Mouse (Mus musculus): ENCODE measurements around the gene Olfr78. TPM values are rescaled to one million over a fixed set of nuclear protein-coding genes. Genes with fewer than 3 reads are reported as not detected.

The Olfr78 gene
- polyA plus RNA-seq, 1 experiment from 2014 or later: 0.13 TPM

DNA sequence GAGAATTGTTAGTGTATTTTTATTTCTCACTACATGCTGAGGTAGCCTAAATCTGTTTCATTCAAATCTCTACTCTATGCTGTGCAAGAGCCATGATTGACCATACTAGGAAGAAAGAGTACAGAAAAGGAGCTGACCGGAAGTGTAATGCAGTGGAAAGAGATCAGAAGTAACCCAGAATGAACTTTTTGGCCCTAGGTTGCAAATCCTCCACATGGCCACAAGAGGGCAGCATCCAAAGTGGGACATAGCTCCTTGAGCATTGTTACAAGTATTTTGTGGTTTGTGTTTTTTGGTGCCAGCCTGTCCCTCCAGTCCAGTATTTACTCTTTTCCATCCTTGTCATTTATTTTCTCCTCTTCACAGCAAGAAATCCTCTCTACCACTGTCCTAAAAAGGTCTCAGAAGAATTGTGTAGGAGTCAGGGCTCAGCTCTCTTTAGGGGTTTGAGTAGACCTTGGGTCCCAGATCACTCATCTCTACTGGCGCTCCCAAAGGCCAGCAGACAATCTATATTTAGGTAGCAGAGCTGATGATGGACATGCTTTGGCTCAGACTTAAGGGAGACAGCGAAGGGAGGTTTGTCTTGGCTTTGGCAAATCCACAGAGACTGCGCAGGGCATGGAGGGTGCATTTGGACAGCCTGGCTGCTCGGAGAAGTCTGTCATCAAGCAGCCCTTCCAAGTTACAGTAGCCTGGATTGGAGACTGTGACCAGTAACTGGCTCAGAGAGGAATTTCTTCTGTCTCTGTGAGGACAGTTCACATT lies 63.7 kb downstream of the Olfr78 start, which contains the start of gene Olfr557:
Gene Olfr557 (plus strand): TSS at position 553 of the 768 bp plus-strand sequence.
- DNase-seq (ENCODE audit: low spot score): peak; percentile 61
- H3K27ac ChIP-seq: no peak within 1 kb of the TSS
- ATAC-seq (ENCODE audit: low FRiP score): no peak
- no peaks in the 10 kb centered on the region for H3K36me3 ChIP-seq (replicated peaks; ENCODE audit: control insufficient read depth, insufficient read depth)
- no peak within 1 kb of the TSS for H3K4me3 ChIP-seq (replicated peaks; ENCODE audit: low read length)
- no peaks in the 10 kb centered on the region for H3K4me1 ChIP-seq (replicated peaks; ENCODE audit: control insufficient read depth, insufficient read depth, low read length)
- 85% methylated on average over 5 of the region's 5 CpGs for WGBS
- no peaks in the 10 kb centered on the region for H3K27me3 ChIP-seq (ENCODE audit: control insufficient read depth, insufficient read depth, low read length)
- no peak within 1 kb of the TSS for H3K4me2 ChIP-seq (replicated peaks)
- no peak within 1 kb of the TSS for H3K9ac ChIP-seq
- H3K9me3 ChIP-seq (ENCODE audit: control insufficient read depth, low read length): no peaks in the 10 kb centered on the region

Other genes starting within 250 kb of the Olfr78 start
- not detected in 2 replicates for gene Olfr547, start 224.7 kb downstream of the Olfr78 start, polyA plus RNA-seq (2014; fragmentation: Nextera tagmentation; extraction: Ambion mirVana)
- not detected in 2 replicates for gene Olfr548-ps1, start 218.6 kb downstream of the Olfr78 start, polyA plus RNA-seq (2014; fragmentation: Nextera tagmentation; extraction: Ambion mirVana)
- gene Olfr549, start 209.6 kb downstream of the Olfr78 start, polyA plus RNA-seq (2014; fragmentation: Nextera tagmentation; extraction: Ambion mirVana): not detected in 2 replicates
- gene Trim21, start 194.0 kb downstream of the Olfr78 start, polyA plus RNA-seq (2014; fragmentation: Nextera tagmentation; extraction: Ambion mirVana): 0.11 and 0.57 TPM in 2 replicates
- gene Olfr550, start 188.0 kb downstream of the Olfr78 start, polyA plus RNA-seq (2014; fragmentation: Nextera tagmentation; extraction: Ambion mirVana): not detected in 2 replicates
- not detected in 2 replicates for gene Olfr551, start 167.6 kb downstream of the Olfr78 start, polyA plus RNA-seq (2014; fragmentation: Nextera tagmentation; extraction: Ambion mirVana)
- gene Olfr552, start 161.7 kb downstream of the Olfr78 start, polyA plus RNA-seq (2014; fragmentation: Nextera tagmentation; extraction: Ambion mirVana): not detected in 2 replicates
- gene Olfr553, start 141.3 kb downstream of the Olfr78 start, polyA plus RNA-seq (2014; fragmentation: Nextera tagmentation; extraction: Ambion mirVana): not detected in 2 replicates
- gene Olfr554, start 121.0 kb downstream of the Olfr78 start, polyA plus RNA-seq (2014; fragmentation: Nextera tagmentation; extraction: Ambion mirVana): not detected in 2 replicates
- gene Olfr555, start 100.6 kb downstream of the Olfr78 start, polyA plus RNA-seq (2014; fragmentation: Nextera tagmentation; extraction: Ambion mirVana): not detected in 2 replicates
- not detected in 2 replicates for gene Olfr556, start 94.6 kb downstream of the Olfr78 start, polyA plus RNA-seq (2014; fragmentation: Nextera tagmentation; extraction: Ambion mirVana)
- 8.3 and 8.4 TPM in 2 replicates for gene Trim68, start 72.1 kb downstream of the Olfr78 start, polyA plus RNA-seq (2014; fragmentation: Nextera tagmentation; extraction: Ambion mirVana)
- not detected in 2 replicates for gene Olfr557, start 63.6 kb downstream of the Olfr78 start, polyA plus RNA-seq (2014; fragmentation: Nextera tagmentation; extraction: Ambion mirVana)
- gene Olfr558, start 57.3 kb downstream of the Olfr78 start, polyA plus RNA-seq (2014; fragmentation: Nextera tagmentation; extraction: Ambion mirVana): 0.08 and 0.22 TPM in 2 replicates
- gene Olfr33, start 40.4 kb downstream of the Olfr78 start, polyA plus RNA-seq (2014; fragmentation: Nextera tagmentation; extraction: Ambion mirVana): not detected in 2 replicates
- not detected in 2 replicates for gene Olfr559, start 32.0 kb downstream of the Olfr78 start, polyA plus RNA-seq (2014; fragmentation: Nextera tagmentation; extraction: Ambion mirVana)
- gene Olfr560, start 105 bp downstream of the Olfr78 start, polyA plus RNA-seq (2014; fragmentation: Nextera tagmentation; extraction: Ambion mirVana): not detected in 2 replicates
- not detected in 2 replicates for gene Olfr561, start 11.8 kb upstream of the Olfr78 start, polyA plus RNA-seq (2014; fragmentation: Nextera tagmentation; extraction: Ambion mirVana)
- gene Olfr564, start 44.0 kb upstream of the Olfr78 start, polyA plus RNA-seq (2014; fragmentation: Nextera tagmentation; extraction: Ambion mirVana): not detected in 2 replicates
- gene Olfr566, start 99.3 kb upstream of the Olfr78 start, polyA plus RNA-seq (2014; fragmentation: Nextera tagmentation; extraction: Ambion mirVana): not detected in 2 replicates
- gene Olfr568, start 117.7 kb upstream of the Olfr78 start, polyA plus RNA-seq (2014; fragmentation: Nextera tagmentation; extraction: Ambion mirVana): not detected in 2 replicates
- gene Olfr569, start 131.4 kb upstream of the Olfr78 start, polyA plus RNA-seq (2014; fragmentation: Nextera tagmentation; extraction: Ambion mirVana): not detected in 2 replicates
- gene Olfr570, start 135.1 kb upstream of the Olfr78 start, polyA plus RNA-seq (2014; fragmentation: Nextera tagmentation; extraction: Ambion mirVana): 0.25 TPM in 1 of 2 replicates, not detected in the other
- not detected in 2 replicates for gene Olfr571, start 158.1 kb upstream of the Olfr78 start, polyA plus RNA-seq (2014; fragmentation: Nextera tagmentation; extraction: Ambion mirVana)
- not detected in 2 replicates for gene Olfr572, start 164.9 kb upstream of the Olfr78 start, polyA plus RNA-seq (2014; fragmentation: Nextera tagmentation; extraction: Ambion mirVana)
- gene Olfr573-ps1, start 183.1 kb upstream of the Olfr78 start, polyA plus RNA-seq (2014; fragmentation: Nextera tagmentation; extraction: Ambion mirVana): not detected in 2 replicates
- not detected in 2 replicates for gene Olfr574, start 189.0 kb upstream of the Olfr78 start, polyA plus RNA-seq (2014; fragmentation: Nextera tagmentation; extraction: Ambion mirVana)
- gene Olfr575, start 199.3 kb upstream of the Olfr78 start, polyA plus RNA-seq (2014; fragmentation: Nextera tagmentation; extraction: Ambion mirVana): not detected in 2 replicates
- not detected in 2 replicates for gene Olfr576, start 203.2 kb upstream of the Olfr78 start, polyA plus RNA-seq (2014; fragmentation: Nextera tagmentation; extraction: Ambion mirVana)
- gene Olfr577, start 216.5 kb upstream of the Olfr78 start, polyA plus RNA-seq (2014; fragmentation: Nextera tagmentation; extraction: Ambion mirVana): not detected in 2 replicates
- gene Olfr578, start 229.9 kb upstream of the Olfr78 start, polyA plus RNA-seq (2014; fragmentation: Nextera tagmentation; extraction: Ambion mirVana): not detected in 2 replicates